Mouse (Mus musculus) kidney, adult 2 months (tissue): ENCODE data around the gene Mapk12. TPM values are rescaled to one million over a fixed set of nuclear protein-coding genes. Genes with fewer than 3 reads are reported as not detected.
A peak's percentile ranks its signal among the peaks of the same experiment; 100 is the strongest.

ENCODE experiments used
- DNase-seq: peaks from one replicate; pipeline ENCODE4 v3.0.0; 2021
- H3K27ac ChIP-seq: fragments of 200-500 bp; 2 replicates; pipeline ENCODE4 v1.5.1; 2012; ENCODE audit warnings: low read depth, low read length, control low read depth, inconsistent platforms; ENCODE audit not compliant: insufficient read depth
- H3K27me3 ChIP-seq: fragments of 200-500 bp; replicated peaks from 2 replicates; pipeline ENCODE4 v1.6.1; 2012; ENCODE audit warnings: mild to moderate bottlenecking, moderate library complexity, low read length, inconsistent platforms; ENCODE audit not compliant: control insufficient read depth, insufficient read depth
- H3K36me3 ChIP-seq: fragments of 200-500 bp; 2 replicates; pipeline ENCODE4 v1.6.1; 2012; ENCODE audit warnings: mild to moderate bottlenecking, moderate library complexity, low read length, inconsistent platforms; ENCODE audit not compliant: control insufficient read depth, insufficient read depth
- H3K4me1 ChIP-seq: fragments of 200-500 bp; 2 replicates; pipeline ENCODE4 v1.6.1; 2011; ENCODE audit warnings: low read length; ENCODE audit not compliant: control insufficient read depth, insufficient read depth
- H3K4me3 ChIP-seq: fragments of 200-500 bp; 2 replicates; pipeline ENCODE4 v1.5.1; 2011; ENCODE audit warnings: mild to moderate bottlenecking, low read depth, low read length, control low read depth; ENCODE audit not compliant: insufficient read depth
- CTCF ChIP-seq: fragments of 200-500 bp; conservative IDR thresholded peaks from 2 replicates; pipeline ENCODE4 v1.5.1; 2011; ENCODE audit warnings: low read depth, mild to moderate bottlenecking, control low read depth, low read length, moderate library complexity, mixed read lengths; ENCODE audit not compliant: insufficient read depth, insufficient read length
- POLR2A ChIP-seq: fragments of 200-500 bp; IDR thresholded peaks from one replicate; pipeline ENCODE4 v1.6.1; 2011; ENCODE audit warnings: low read depth, low read length, control low read depth
- WGBS: fragments of 180-500 bp; shearing (Covaris S2); methylation state at CpG from one replicate; pipeline ENCODE4 v1.1.7; 2018; 5-methylcytosine and 5-hydroxymethylcytosine counted together
- polyA plus RNA-seq: library from polyadenylated mRNA; depleted of rRNA; stranded (reverse); fragments of >200 nt; gene quantifications from 2 replicates; pipeline ENCODE4 v1.2.3, GENCODE M21; 2012; rRNA removed

Gene Mapk12
- polyA plus RNA-seq, 1 experiment, result 13.9 TPM

GRCm38 (mm10) chr15:89092181-89092580 is 48.3 kb downstream of the Mapk12 start:
- Histone ChIP-seq H3K4me3 (no peak overlapping the region), H3K36me3 (peaks cover 2% of the 10 kb centered on the region; the same call in 1 of the 2 replicates), H3K4me1 (peaks cover 6% of the 10 kb centered on the region; the same call in 1 of the 2 replicates), H3K27ac (no peak overlapping the region), H3K27me3 (no peaks in the 10 kb centered on the region)
- 75% methylated on average over 5 of the region's 5 CpGs for WGBS
- DNase-seq, result no peak
- no peak for TF ChIP-seq POLR2A
- no peak for TF ChIP-seq CTCF

GRCm38 (mm10) chr15:89090662-89091061 is 49.8 kb downstream of the Mapk12 start:
- Histone ChIP-seq H3K27ac (no peak overlapping the region), H3K27me3 (no peaks in the 10 kb centered on the region), H3K4me3 (no peak overlapping the region), H3K36me3 (peaks cover 2% of the 10 kb centered on the region; the same call in 1 of the 2 replicates), H3K4me1 (peaks cover 6% of the 10 kb centered on the region; the same call in 1 of the 2 replicates)
- DNase-seq, result no peak
- TF ChIP-seq POLR2A (no peak), CTCF (no peak)
- 86% methylated on average over 4 of the region's 4 CpGs for WGBS

GRCm38 (mm10) chr15:89089248-89090051 is 51.1 kb downstream of the Mapk12 start:
- 1% methylated on average over 68 of the region's 68 CpGs for WGBS
- Histone ChIP-seq H3K27ac (peak overlapping the region; percentile 84), H3K27me3 (no peaks in the 10 kb centered on the region), H3K4me1 (peaks cover 6% of the 10 kb centered on the region; the same call in 1 of the 2 replicates), H3K4me3 (peak overlapping the region; percentile 87), H3K36me3 (no peaks in the 10 kb centered on the region; the same call in none of the 2 replicates)
- TF ChIP-seq POLR2A (no peak), CTCF (no peak)
- DNase-seq, result peak; percentile 90

- no peaks in the 10 kb centered on the region; the same call in none of the 2 replicates for H3K36me3 ChIP-seq
- no peaks in the 10 kb centered on the region for H3K27me3 ChIP-seq
- whole genome bisulfite sequencing, result 1% methylated on average over 38 of the region's 38 CpGs
- H3K27ac ChIP-seq, result peak within 1 kb of the TSS; percentile 84
- H3K4me1 ChIP-seq, result peaks cover 6% of the 10 kb centered on the region; the same call in 1 of the 2 replicates
- peak within 1 kb of the TSS; percentile 87 for H3K4me3 ChIP-seq
- peak; percentile 50 for TF ChIP-seq POLR2A
- TF ChIP-seq CTCF, result no peak
- peak; percentile 96 for DNase-seq
These were observed 51.8 kb downstream of the Mapk12 start, which contains the start of gene Selenoo for GRCm38 (mm10) chr15:89088607-89089247. Selenoo (plus strand) TSS chr15:89089084.

GRCm38 (mm10) chr15:89084826-89085225 is 55.7 kb downstream of the Mapk12 start:
- Histone ChIP-seq H3K36me3 (no peaks in the 10 kb centered on the region; the same call in 1 of the 2 replicates), H3K27me3 (no peaks in the 10 kb centered on the region), H3K4me1 (peaks cover 1% of the 10 kb centered on the region; the same call in 1 of the 2 replicates), H3K4me3 (no peak overlapping the region), H3K27ac (no peak overlapping the region)
- 71% methylated on average over 2 of the region's 2 CpGs for WGBS
- DNase-seq, result no peak
- TF ChIP-seq CTCF (no peak), POLR2A (no peak)

- Histone ChIP-seq H3K4me1 (no peaks in the 10 kb centered on the region), H3K36me3 (no peaks in the 10 kb centered on the region; the same call in 1 of the 2 replicates), H3K27ac (no peak overlapping the region), H3K4me3 (no peak overlapping the region), H3K27me3 (no peaks in the 10 kb centered on the region)
- no peak for TF ChIP-seq CTCF
- no peak for TF ChIP-seq POLR2A
- no peak for DNase-seq
- WGBS, result 90% methylated on average over 1 of the region's 1 CpGs
These were observed 56.6 kb downstream of the Mapk12 start for GRCm38 (mm10) chr15:89083906-89084305.

Other genes with a start within 250 kb of the Mapk12 start
- 0.03 TPM in 2 replicates for gene Ttll8, start 186.3 kb downstream of the Mapk12 start, polyA plus RNA-seq
- gene Mlc1, start 161.7 kb downstream of the Mapk12 start, polyA plus RNA-seq, result not detected in 2 replicates
- gene Mov10l1, start 157.8 kb downstream of the Mapk12 start, polyA plus RNA-seq, result 0.06 TPM in 1 of 2 replicates, not detected in the other
- gene Panx2, start 81.0 kb downstream of the Mapk12 start, polyA plus RNA-seq, result 0.08 and 0.19 TPM in 2 replicates
- gene Trabd, start 65.6 kb downstream of the Mapk12 start, polyA plus RNA-seq, result 47.2 and 51.0 TPM in 2 replicates
- gene Selenoo, start 51.6 kb downstream of the Mapk12 start, polyA plus RNA-seq, result 55.9 and 68.7 TPM in 2 replicates
- gene Tubgcp6, start 17.6 kb downstream of the Mapk12 start, polyA plus RNA-seq, result 17.2 and 24.4 TPM in 2 replicates
- 26.5 and 27.7 TPM in 2 replicates for gene Hdac10, start 12.0 kb downstream of the Mapk12 start, polyA plus RNA-seq
- gene Mapk11, start 8.9 kb upstream of the Mapk12 start, polyA plus RNA-seq, result 6.0 and 7.9 TPM in 2 replicates
- 288 and 297 TPM in 2 replicates for gene Plxnb2, start 40.1 kb upstream of the Mapk12 start, polyA plus RNA-seq
- gene Dennd6b, start 55.8 kb upstream of the Mapk12 start, polyA plus RNA-seq, result 11.2 and 15.0 TPM in 2 replicates
- 85.0 and 148 TPM in 2 replicates for gene Ppp6r2, start 70.8 kb upstream of the Mapk12 start, polyA plus RNA-seq
- 174 and 184 TPM in 2 replicates for gene Sbf1, start 174.6 kb upstream of the Mapk12 start, polyA plus RNA-seq
- 12.1 and 13.4 TPM in 2 replicates for gene Adm2, start 182.0 kb upstream of the Mapk12 start, polyA plus RNA-seq
- 7,787 and 8,230 TPM in 2 replicates for gene Miox, start 193.7 kb upstream of the Mapk12 start, polyA plus RNA-seq
- gene Lmf2, start 215.0 kb upstream of the Mapk12 start, polyA plus RNA-seq, result 40.2 and 43.7 TPM in 2 replicates
- 111 and 124 TPM in 2 replicates for gene Ncaph2, start 215.0 kb upstream of the Mapk12 start, polyA plus RNA-seq
- gene Sco2, start 233.1 kb upstream of the Mapk12 start, polyA plus RNA-seq, result 59.5 and 65.3 TPM in 2 replicates
- gene Tymp, start 236.3 kb upstream of the Mapk12 start, polyA plus RNA-seq, result 1.8 and 3.1 TPM in 2 replicates
- gene Odf3b, start 238.6 kb upstream of the Mapk12 start, polyA plus RNA-seq, result 1.6 and 2.2 TPM in 2 replicates
- gene Klhdc7b, start 244.2 kb upstream of the Mapk12 start, polyA plus RNA-seq, result not detected in 2 replicates